Mouse (Mus musculus) subcutaneous adipose tissue, adult 2 months (tissue): Measurements from ENCODE around the gene Tmem205. TPM values are rescaled to one million over a fixed set of nuclear protein-coding genes. Genes with fewer than 3 reads are reported as not detected.

Source experiments
- polyA plus RNA-seq: library from polyadenylated mRNA; depleted of rRNA; stranded (reverse); fragments of >200 nt; gene quantifications from 2 replicates; pipeline ENCODE4 v1.2.3, GENCODE M21; 2012; ENCODE audit warnings: low replicate concordance; rRNA removed

The Tmem205 gene
- 156 and 380 TPM in 2 replicates for polyA plus RNA-seq

DNA sequence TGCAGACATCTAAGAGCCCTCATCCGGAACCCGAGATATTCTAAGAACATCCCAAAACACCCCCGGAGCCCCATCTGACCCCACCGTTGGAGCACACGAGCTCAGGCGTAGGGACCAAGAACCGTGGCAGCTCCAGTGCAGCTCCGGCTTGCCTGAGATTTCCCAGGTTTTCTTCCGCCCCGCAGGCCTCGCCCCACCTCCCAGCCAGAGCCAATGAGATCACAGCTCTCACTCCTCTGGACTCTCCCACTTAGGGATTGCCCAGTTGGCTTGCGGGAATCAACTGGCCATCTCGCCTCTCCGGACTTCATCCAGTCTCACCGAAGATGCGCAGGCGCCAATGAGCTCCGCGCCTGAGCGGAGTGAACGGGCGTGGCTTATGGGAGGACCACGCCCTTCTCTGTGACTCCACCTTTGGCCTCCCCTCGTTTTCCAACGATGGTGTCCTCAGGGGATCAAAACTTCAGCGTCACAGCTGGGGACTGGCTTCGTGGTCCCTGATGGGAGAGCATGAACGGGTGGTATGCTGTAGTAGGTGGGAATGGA lies at the start of gene Tmem205, which contains the start of gene Ccdc159:
Gene Tmem205 (minus strand): TSS at position 349 of the 546 bp plus-strand sequence.
Gene Ccdc159 (plus strand): TSS at position 264 of the 546 bp plus-strand sequence.

DNA sequence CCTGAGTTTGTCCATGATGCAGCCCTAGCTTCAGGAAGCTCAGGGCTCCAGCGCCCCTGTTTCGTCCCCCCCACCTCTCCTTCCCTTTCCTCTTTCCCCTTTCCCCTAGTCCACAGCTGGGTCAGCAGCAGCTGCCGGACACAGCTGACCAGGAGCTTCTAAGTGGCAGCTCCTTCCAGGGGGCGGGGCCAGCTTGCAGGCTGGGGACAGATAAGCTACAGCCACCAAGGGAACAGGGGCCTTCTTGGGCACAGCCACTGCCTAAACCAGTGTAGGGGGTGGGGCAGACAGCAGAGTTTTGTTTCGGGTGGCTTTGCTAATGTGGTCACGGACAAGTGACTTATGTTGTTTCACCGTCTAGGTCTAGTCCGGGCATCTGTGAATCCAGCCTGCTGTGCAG lies 36.1 kb upstream of the Tmem205 start, which contains the start of gene Epor:
Gene Epor (minus strand): TSS at position 90 of the 400 bp plus-strand sequence.

DNA sequence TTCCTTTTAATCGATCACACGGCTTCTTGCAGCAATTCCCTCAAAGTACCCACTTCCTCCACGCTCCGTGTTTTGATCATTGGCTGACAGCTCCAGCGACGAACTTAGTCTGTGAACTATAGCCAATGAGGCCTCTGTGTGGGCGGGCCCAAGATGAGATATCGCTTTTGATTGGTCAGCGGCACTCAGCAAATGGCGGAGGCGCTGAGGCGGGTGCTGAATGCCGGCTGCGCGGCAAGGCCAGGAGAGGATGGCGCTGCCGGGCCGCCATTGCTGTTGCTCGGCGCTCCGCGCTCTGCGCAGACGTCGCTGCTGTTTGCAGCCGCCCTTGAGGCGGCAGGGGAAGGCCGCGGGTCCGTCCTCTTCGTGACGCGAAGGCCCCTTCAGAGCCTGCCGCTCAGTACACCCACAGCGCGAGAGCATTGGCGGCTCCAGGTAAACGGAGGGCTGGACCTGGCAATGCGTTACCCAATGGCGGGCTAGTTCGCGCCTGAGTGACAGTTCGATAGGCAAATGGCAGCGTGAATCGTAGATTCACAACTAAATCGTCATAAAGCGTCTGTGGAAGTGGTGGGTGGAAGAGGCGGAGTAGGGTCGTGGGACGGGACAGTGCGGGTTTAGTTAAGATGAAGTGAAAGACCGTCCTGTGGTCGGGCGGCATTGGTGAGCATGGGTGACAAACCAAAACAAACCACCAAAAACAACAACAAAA lies 28.4 kb upstream of the Tmem205 start, which contains the start of gene Swsap1:
Gene Swsap1 (plus strand): TSS at position 186 of the 712 bp plus-strand sequence.

DNA sequence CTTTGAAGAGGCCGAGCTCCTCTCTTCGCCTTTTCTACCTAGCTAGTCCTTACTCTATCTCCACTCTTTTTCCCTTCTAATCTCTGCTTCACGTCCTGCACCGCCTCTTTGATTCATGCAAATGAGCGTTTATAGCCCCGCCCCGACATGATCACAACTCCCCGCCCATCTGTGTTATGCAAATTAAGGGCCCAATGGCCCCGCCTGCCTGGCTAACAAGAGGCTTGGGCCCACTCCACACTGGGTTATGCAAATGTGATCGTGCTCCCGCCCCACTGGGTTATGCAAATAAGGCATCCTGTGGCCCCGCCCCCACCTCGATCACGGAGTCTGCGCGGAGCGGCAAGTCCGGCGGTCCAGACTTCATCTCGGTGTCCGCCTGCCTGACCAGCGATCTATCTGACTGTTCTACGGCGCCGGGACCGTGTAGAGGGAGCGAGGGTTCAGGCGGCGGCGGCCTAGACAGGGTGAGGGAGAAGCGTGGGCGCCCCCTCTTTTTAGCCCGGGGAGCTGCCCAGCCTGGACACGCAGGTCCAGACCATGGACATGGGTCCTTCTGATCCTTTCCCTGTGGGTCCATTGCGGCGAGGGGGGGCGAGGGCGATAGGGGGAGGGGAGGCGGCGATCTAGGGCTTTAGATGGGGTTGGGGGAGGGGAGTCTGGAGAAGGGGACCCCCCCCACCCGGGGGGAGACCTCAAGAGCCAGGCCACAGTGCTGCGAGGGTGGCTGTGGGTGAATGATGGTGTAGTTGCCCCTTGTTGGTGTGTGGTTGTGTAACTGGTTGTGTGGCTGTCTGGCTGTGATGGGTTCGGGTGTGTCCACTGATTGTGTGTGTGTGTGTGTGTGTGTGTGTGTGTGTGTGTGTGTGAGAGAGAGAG lies 9.6 kb upstream of the Tmem205 start, which contains the start of gene Plppr2:
Gene Plppr2 (plus strand): TSS at position 342 of the 879 bp plus-strand sequence.

GRCm38 (mm10) chr9:21918035-21918592 lies 9.2 kb downstream of the Tmem205 start, which contains the start of gene Rab3d:
TSS of gene Rab3d (minus strand) at chr9:21918192.

Other genes with a start within 250 kb of the Tmem205 start
- 38.0 and 38.8 TPM in 2 replicates for gene Ldlr, start 204.1 kb downstream of the Tmem205 start, polyA plus RNA-seq
- gene Spc24, start 167.3 kb downstream of the Tmem205 start, polyA plus RNA-seq, result 1.4 and 12.8 TPM in 2 replicates
- 57.7 and 93.8 TPM in 2 replicates for gene Kank2, start 128.8 kb downstream of the Tmem205 start, polyA plus RNA-seq
- gene Angptl8, start 92.0 kb downstream of the Tmem205 start, polyA plus RNA-seq, result 88.4 and 128 TPM in 2 replicates
- gene Dock6, start 74.9 kb downstream of the Tmem205 start, polyA plus RNA-seq, result 153 and 172 TPM in 2 replicates
- gene Rab3d, start 9.4 kb downstream of the Tmem205 start, polyA plus RNA-seq, result 104 and 231 TPM in 2 replicates
- gene Ccdc159, start 85 bp downstream of the Tmem205 start, polyA plus RNA-seq, result 10.3 and 13.2 TPM in 2 replicates
- 15.4 and 26.3 TPM in 2 replicates for gene Plppr2, start 9.5 kb upstream of the Tmem205 start, polyA plus RNA-seq
- 7.3 and 11.5 TPM in 2 replicates for gene Swsap1, start 28.2 kb upstream of the Tmem205 start, polyA plus RNA-seq
- gene Epor, start 36.0 kb upstream of the Tmem205 start, polyA plus RNA-seq, result 7.3 and 23.8 TPM in 2 replicates
- 16.3 and 35.2 TPM in 2 replicates for gene Rgl3, start 61.9 kb upstream of the Tmem205 start, polyA plus RNA-seq
- 0.07 and 0.19 TPM in 2 replicates for gene Ccdc151, start 75.1 kb upstream of the Tmem205 start, polyA plus RNA-seq
- gene Prkcsh, start 75.2 kb upstream of the Tmem205 start, polyA plus RNA-seq, result 71.3 and 86.6 TPM in 2 replicates
- gene Elavl3, start 124.5 kb upstream of the Tmem205 start, polyA plus RNA-seq, result 0.22 and 0.56 TPM in 2 replicates
- not detected in 2 replicates for gene Gm49318, start 143.7 kb upstream of the Tmem205 start, polyA plus RNA-seq
- gene Zfp653, start 143.8 kb upstream of the Tmem205 start, polyA plus RNA-seq, result 14.6 and 26.8 TPM in 2 replicates
- gene Ecsit, start 157.9 kb upstream of the Tmem205 start, polyA plus RNA-seq, result 56.9 and 69.5 TPM in 2 replicates
- gene Cnn1, start 171.7 kb upstream of the Tmem205 start, polyA plus RNA-seq, result 19.0 and 388 TPM in 2 replicates
- gene Elof1, start 189.6 kb upstream of the Tmem205 start, polyA plus RNA-seq, result 141 and 144 TPM in 2 replicates
- 344 and 1,133 TPM in 2 replicates for gene Acp5, start 208.2 kb upstream of the Tmem205 start, polyA plus RNA-seq
- 64.5 and 77.9 TPM in 2 replicates for gene Pigyl, start 229.3 kb upstream of the Tmem205 start, polyA plus RNA-seq